Mouse (Mus musculus) G1E (cell line): ENCODE measurements around the gene Gng2.

Source experiments
- CTCF ChIP-seq: IDR thresholded peaks from 2 replicates; pipeline ENCODE4 v1.5.1; 2012; ENCODE audit warnings: low read depth, low read length, inconsistent platforms, mixed read lengths
- POLR2AphosphoS5 ChIP-seq: IDR thresholded peaks from 2 replicates; pipeline ENCODE4 v1.6.1; 2012; ENCODE audit warnings: low read depth, low read length, inconsistent platforms; ENCODE audit not compliant: insufficient replicate concordance

GRCm38 (mm10) chr14:19969566-19969965 is 7.9 kb downstream of the Gng2 start:
- TF ChIP-seq POLR2AphosphoS5, result no peak
- no peak for TF ChIP-seq CTCF
